ENCODE assay signal across 9 mouse cellular contexts in the genomic region with DNA sequence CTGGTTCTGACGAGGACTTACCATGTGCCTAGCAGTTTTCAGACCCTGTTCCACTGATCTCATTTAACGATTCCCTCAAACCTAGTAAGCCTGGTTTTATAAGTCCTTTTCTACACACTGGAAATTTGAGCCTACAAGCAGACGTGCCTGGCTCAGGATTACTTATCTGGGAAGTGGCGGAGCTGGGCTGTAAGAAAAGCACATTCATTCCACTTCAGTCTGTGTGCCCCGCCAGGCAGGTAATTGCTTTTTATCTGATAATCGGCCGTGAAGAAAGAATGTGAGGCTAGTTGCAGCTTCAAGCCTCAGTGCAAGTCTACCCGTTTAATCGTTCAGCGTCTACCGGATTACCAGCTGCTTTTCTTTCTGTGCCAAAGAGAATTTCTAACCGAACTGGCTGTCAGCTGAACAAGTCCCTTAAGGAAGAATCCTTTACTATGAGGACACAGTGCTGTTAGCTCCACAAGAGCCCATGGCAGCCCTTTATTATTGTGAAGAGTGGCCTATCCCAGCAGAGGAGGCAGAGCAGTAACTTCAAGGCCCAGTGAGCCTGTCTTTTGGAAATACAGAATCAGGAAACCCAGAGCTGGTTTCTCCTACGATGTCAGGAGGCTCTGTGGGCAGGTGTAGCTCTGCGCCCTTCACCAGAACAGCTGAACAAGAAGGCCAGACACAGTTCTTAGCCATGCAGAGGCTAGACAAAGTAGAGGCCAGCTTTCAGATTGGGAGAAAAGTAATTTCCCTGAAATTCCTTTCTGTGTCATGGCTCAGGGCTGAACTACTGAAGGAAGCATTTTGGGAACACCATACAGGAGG. TPM values are rescaled to one million over a fixed set of nuclear protein-coding genes. Genes with fewer than 3 reads are reported as not detected.
DNase-seq lines count a peak whose midpoint lies in the region; ATAC-seq and TF ChIP-seq lines count a peak whose summit lies in the region.
"Had no signal": no experiment of that assay in that cellular context is flagged by ENCODE, and none has a peak within 500 bp of the region (broad histone marks: within the 10 kb centered on the region; RNA-seq: fewer than 3 reads in every experiment).

No protein-coding gene starts in this region.

- peak overlapping the region; percentile 15; the same call in 1 of the 2 replicates for H3K4me2 ChIP-seq in forebrain, embryonic 15.5 days (replicated peaks)
- H3K4me2 ChIP-seq in neural tube, embryonic 11.5 days (ENCODE audit: low read depth): 0 out of 2 replicates have a peak overlapping the region, but pooled peaks have one; percentile 5
- H3K4me2 ChIP-seq: liver, embryonic 15.5 days had no signal

- no peaks in the 10 kb centered on the region for H3K27me3 ChIP-seq in forebrain, embryonic 15.5 days
- no peaks in the 10 kb centered on the region for H3K27me3 ChIP-seq in neural tube, embryonic 11.5 days (ENCODE audit: control insufficient read depth, insufficient read depth, low read length)

- no peak overlapping the region; the same call in 1 of the 2 replicates for H3K9ac ChIP-seq in forebrain, embryonic 15.5 days (replicated peaks)
- H3K9ac ChIP-seq in neural tube, embryonic 11.5 days (ENCODE audit: low read length): no peak overlapping the region
- H3K9ac ChIP-seq: liver, embryonic 15.5 days had no signal

- no peak for DNase-seq in gastrocnemius, adult 2 months
- DNase-seq in gastrocnemius, postnatal 4 days (ENCODE audit: low spot score in 2 of 2): no peak
- peak; percentile 30 to 52 for DNase-seq in kidney, postnatal 4 days
- peak; percentile 32 for DNase-seq in neural tube, embryonic 11.5 days (ENCODE audit: low spot score)
- no peak for DNase-seq in cerebellum, postnatal 4 days (ENCODE audit: low spot score in 2 of 2)
- no peak for DNase-seq in left cerebral cortex, adult 8-10 months (ENCODE audit: low spot score in 2 of 2)
- no peak for DNase-seq in adrenal gland, postnatal 14 days

- peak; percentile 48; the same call in 1 of the 2 replicates for ATAC-seq in forebrain, embryonic 15.5 days (replicated peaks)
- no peak for ATAC-seq in neural tube, embryonic 11.5 days (ENCODE audit: insufficient read depth, low FRiP score, low TSS enrichment)

- H3K4me3 ChIP-seq in gastrocnemius, adult 2 months: peak overlapping the region; percentile 41
- H3K4me3 ChIP-seq in forebrain, embryonic 15.5 days: no peak overlapping the region
- no peak overlapping the region for H3K4me3 ChIP-seq in neural tube, embryonic 11.5 days (ENCODE audit: low read depth, low read length)
- H3K4me3 ChIP-seq: liver, embryonic 15.5 days had no signal

- intact Hi-C loops in gastrocnemius, adult 2 months (cut with DNase I): no loop called here

- H3K9me3 ChIP-seq in forebrain, embryonic 15.5 days: no peaks in the 10 kb centered on the region
- H3K9me3 ChIP-seq in neural tube, embryonic 11.5 days (ENCODE audit: control insufficient read depth, low read length): no peaks in the 10 kb centered on the region
- H3K9me3 ChIP-seq: liver, embryonic 15.5 days had no signal

- TF ChIP-seq CTCF in gastrocnemius, adult 2 months (IDR thresholded peaks at IDR 0.05): no peak

- H3K4me1 ChIP-seq in forebrain, embryonic 15.5 days: peaks cover 7% of the 10 kb centered on the region
- H3K4me1 ChIP-seq in neural tube, embryonic 11.5 days (ENCODE audit: control insufficient read depth, insufficient read depth, low read length): no peaks in the 10 kb centered on the region
- H3K4me1 ChIP-seq: liver, embryonic 15.5 days had no signal

- 10% methylated on average over 14 of the region's 14 CpGs for WGBS in forebrain, embryonic 15.5 days
- 35% methylated on average over 14 of the region's 14 CpGs for WGBS in neural tube, embryonic 11.5 days

- no peaks in the 10 kb centered on the region for H3K36me3 ChIP-seq in forebrain, embryonic 15.5 days
- H3K36me3 ChIP-seq in neural tube, embryonic 11.5 days (ENCODE audit: control insufficient read depth, insufficient read depth, low read length): no peaks in the 10 kb centered on the region
- H3K36me3 ChIP-seq: liver, embryonic 15.5 days had no signal

- no peak overlapping the region for H3K27ac ChIP-seq in gastrocnemius, adult 2 months
- H3K27ac ChIP-seq in forebrain, embryonic 15.5 days (replicated peaks): no peak overlapping the region; the same call in 1 of the 2 replicates
- H3K27ac ChIP-seq in neural tube, embryonic 11.5 days (ENCODE audit: low read depth, low read length): no peak overlapping the region
- H3K27ac ChIP-seq: liver, embryonic 15.5 days had no signal

RNA-seq across cellular contexts. Expression of a gene that starts 30.4 kb away (rescaled TPM):
- 10 to 100 TPM; 72.0 to 79.2 TPM for total RNA-seq in gastrocnemius, adult 2 months (2021)
- total RNA-seq in gastrocnemius, postnatal 4 days (2021): 10 to 100 TPM; 64.0 to 67.2 TPM
- polyA plus RNA-seq in forebrain, embryonic 15.5 days (2015; fragmentation: Nextera tagmentation; extraction: Ambion mirVana): 79.7 and 83.8 TPM in 2 replicates
- 26.0 and 29.3 TPM in 2 replicates for polyA plus RNA-seq in neural tube, embryonic 11.5 days (2014; fragmentation: Nextera tagmentation; extraction: Ambion mirVana)
- 10 to 100 TPM; 76.1 to 86.3 (median 80.4) TPM for total RNA-seq in left cerebral cortex, adult 8-10 months (2022)
- total RNA-seq in adrenal gland, postnatal 14 days (2021): 23.9 and 27.7 TPM in 2 replicates

RNA-seq across cellular contexts. Expression of a gene that starts 59.1 kb away (rescaled TPM):
- total RNA-seq in gastrocnemius, adult 2 months (2021): 10 to 100 TPM; 21.5 to 22.0 TPM
- 10 to 100 TPM; 19.2 to 25.3 TPM for total RNA-seq in gastrocnemius, postnatal 4 days (2021)
- 39.8 and 41.9 TPM in 2 replicates for polyA plus RNA-seq in forebrain, embryonic 15.5 days (2015; fragmentation: Nextera tagmentation; extraction: Ambion mirVana)
- polyA plus RNA-seq in neural tube, embryonic 11.5 days (2014; fragmentation: Nextera tagmentation; extraction: Ambion mirVana): 28.1 and 28.4 TPM in 2 replicates
- 100 to 1,000 TPM in 1 of 4 experiments, 10 to 100 TPM in 3; 82.4 to 105 (median 92.6) TPM for total RNA-seq in left cerebral cortex, adult 8-10 months (2022)
- total RNA-seq in adrenal gland, postnatal 14 days (2021): 43.4 and 44.6 TPM in 2 replicates

Comparison
In these comparisons a context has a peak if more than half of its experiments do, and no peak if none do; other contexts are left out.
1. DNase-seq: peak in kidney, postnatal 4 days (2 of 2) and neural tube, embryonic 11.5 days (single experiment); none in gastrocnemius, adult 2 months (single experiment), gastrocnemius, postnatal 4 days (0 of 2), cerebellum, postnatal 4 days (0 of 2), left cerebral cortex, adult 8-10 months (0 of 2) and adrenal gland, postnatal 14 days (single experiment).